Mouse (Mus musculus): Measurements from ENCODE around the gene Olfr10.

Olfr10 gene

DNA sequence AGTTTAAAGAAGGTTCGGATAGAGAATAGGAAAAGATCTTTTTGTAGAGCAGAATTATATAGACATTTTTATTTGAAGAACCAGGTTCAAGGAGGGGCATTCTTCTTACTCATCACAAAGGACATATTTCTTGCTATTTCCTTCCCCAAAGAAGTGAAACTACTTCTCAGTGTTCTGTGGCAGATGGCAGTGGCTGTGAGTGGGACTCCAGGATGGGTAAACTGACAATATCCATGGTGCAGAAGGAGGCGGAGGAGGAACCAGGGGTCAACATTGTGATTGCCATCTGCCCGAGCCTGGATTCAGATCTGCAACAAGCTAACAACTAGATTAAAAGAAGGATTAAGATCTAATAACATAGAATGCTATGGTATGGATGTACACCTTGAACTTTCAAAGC lies 22.2 kb downstream of the Olfr10 start:
- DNase-seq (ENCODE audit: low spot score), result no peak

DNA sequence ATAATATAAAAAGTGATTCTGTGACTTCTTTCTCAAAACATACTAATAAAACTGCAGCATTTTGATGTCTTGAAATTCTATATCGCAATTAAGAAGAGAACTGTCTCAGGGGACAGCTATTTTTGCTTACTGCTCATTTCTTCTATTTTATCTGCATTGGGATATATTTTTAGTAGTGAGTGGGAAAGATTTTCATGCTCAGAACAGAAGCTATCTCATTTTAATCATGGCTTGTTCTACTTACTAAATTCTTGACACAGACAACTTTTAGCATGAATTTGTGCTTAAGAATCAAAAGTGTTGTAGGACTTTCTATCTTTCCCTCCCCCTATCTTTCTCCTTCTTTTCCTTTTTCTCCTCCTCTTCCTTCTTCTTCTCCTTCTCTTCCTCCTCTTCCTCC lies 25.1 kb downstream of the Olfr10 start:
- no peak for DNase-seq (ENCODE audit: low spot score)

DNA sequence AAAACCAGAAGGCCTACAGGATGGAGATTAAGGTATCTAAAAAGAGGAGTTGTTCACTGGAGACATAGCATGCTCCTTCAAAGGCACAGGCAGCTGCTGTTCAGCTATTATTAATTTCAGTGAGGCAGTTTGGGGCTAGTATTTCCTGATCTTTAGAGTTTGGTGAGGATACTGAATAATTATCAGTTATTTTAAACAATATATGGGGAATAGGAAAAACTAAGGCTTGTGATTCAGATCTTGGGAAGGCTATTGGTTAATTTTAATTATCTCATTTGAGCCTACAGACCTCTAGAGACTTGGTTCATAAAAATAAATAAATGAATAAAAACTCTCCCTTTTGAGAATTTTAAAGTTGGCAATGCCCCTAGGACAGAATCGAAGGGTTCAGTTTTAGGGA lies 30.3 kb downstream of the Olfr10 start, which contains the start of gene Olfr1390:
Gene Olfr1390, plus strand, starts transcription at position 301 of the 400 bp plus-strand sequence.
- DNase-seq (ENCODE audit: low spot score), result no peak

DNA sequence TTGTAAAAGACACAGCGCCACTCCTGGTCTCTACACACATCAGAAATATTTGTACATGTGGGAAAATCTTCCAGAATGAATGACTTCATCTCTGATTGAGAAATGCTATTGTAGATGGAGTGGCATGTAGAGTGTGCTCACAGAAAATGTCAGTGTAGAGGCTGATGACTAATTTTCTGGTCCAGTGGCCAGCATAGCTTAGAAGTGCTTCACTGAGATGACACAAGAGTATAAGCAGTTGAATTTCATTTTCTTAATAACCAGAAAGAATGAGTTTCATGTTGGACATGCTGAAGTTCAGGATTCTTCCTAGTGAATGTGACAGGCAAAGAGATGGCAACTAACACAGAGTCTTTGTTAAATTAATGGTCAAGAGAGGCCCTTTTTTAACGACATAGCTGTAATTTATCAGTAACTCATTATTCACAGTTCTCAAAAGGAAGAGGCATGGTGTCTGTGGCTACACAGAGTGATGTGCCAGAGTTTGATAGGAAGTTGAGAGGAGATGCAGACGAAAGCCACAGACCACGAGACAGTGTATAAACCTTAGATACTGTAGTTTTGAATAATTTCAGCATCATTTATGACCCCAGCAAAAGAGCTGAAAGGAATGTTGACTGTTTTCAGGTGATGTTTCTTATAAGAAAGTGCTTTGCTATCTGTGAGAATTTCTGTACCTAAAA lies 32.8 kb downstream of the Olfr10 start:
- DNase-seq (ENCODE audit: low spot score), result no peak
